Mouse (Mus musculus): ENCODE measurements at regions not wholly inside any gene's neighbourhood (a gene's known extent, or its start where the extent isn't known, plus 50 kb on each side); places are given as distances from the start of the nearest gene placed in this dataset.

DNA sequence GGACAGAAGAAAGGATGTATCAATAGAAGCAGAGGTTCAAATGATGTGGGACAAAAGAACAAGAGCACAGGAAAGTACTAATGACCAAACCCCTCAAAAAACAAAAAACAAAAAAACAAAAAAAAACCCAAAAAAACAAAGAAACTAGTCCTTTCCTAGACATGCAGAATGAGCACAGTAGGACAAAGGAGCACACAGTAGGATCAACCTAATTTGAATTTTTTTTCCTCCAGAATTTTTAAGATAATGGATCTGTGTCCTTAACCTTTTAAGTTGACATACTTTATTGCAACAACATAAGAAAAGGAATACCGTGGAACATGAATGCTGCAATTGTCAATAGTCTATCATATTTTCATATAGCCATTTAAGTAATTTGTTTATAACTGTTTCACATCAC, 370.2 kb upstream of the Dach1 start:
- DNase-seq (ENCODE audit: low read depth, low spot score) = no peak

DNA sequence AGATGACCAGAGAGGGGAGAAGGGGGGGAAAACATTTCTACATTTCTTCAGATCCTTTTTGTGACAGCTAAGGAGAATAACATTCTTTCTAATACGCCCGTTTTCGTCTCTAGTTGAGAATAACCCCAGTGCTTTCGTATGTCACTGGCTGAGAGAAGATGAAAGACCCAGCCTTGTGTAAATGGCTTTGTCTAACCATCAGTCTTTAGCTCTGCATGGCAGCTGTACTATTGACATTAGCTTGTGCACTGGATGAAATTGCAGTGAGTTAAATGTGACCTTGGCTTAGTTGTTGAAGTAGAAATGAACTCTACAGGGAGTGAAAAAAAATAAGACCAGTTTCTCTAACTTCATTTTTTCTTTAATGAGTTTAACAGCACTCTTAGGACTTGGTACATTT, 368.7 kb upstream of the Dach1 start:
- DNase-seq (ENCODE audit: low read depth, low spot score) = no peak

DNA sequence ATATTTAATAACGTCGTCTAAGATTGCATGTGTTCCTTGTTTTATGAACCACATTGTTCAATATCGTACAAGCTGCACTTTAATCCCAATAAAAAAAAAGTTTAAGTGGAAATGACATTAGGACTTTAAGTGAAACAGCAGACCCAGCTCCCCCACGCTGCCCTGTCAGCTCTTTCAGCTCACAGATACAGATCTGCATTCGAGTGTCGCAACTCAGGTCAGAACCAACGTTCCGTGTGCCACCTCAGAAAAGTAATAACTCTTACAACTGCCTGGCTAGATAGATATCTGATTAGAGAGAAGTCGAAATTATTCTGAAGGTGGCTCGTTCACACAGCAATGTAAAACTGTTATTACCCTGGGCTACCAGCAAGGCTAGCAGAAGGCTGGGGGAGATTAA, 364.0 kb upstream of the Dach1 start:
- DNase-seq (ENCODE audit: low read depth, low spot score) = no peak

DNA sequence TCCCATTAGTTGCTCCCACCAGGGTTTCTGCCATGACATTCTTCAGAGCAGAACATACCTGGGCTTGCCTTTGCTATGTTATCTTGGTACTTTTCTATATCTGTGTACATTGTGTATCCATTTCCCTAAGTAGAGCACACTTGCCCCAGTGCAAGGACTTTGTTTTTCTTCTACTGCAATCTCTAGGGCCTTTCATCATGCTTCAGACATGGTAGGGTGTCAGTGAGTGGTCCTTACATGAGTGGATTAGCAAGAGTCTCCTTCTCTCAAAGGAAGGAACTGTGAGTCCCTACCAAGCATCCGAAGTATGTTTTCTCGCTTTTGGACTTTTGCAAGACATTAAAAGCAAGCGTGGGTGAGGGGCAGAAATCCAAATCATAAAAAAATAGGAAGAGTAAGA, 351.4 kb upstream of the Dach1 start:
- no peak for DNase-seq (ENCODE audit: low read depth, low spot score)

- no peak for DNase-seq (ENCODE audit: low read depth, low spot score)
Observed at GRCm38 (mm10) chr14:98505321-98505720, 335.8 kb upstream of the Dach1 start.

DNA sequence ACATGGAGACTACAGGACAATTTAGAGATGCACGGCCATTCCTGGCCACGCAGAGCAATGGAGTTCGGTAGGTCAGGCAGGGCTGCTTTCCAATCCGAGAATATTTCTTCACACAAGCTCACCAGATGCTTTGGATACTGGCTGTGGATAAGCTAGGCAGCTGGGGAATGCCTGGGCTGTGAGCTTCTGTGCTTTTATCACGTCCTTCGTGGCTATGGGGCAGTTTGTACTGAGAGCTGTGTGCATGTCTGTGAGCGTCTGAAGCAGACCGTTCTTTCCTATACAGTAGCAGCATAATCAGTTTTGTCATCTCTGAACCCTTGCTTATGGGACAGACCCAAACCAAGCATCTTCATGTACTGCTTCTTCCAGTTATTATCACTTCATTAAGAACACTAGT, 307.9 kb upstream of the Dach1 start:
- DNase-seq (ENCODE audit: low read depth, low spot score) = no peak

- no peak for DNase-seq (ENCODE audit: low read depth, low spot score)
Observed at GRCm38 (mm10) chr14:98471803-98472509, 302.4 kb upstream of the Dach1 start.

GRCm38 (mm10) chr14:98454461-98454860, 284.9 kb upstream of the Dach1 start:
- DNase-seq (ENCODE audit: low read depth, low spot score) = no peak

DNA sequence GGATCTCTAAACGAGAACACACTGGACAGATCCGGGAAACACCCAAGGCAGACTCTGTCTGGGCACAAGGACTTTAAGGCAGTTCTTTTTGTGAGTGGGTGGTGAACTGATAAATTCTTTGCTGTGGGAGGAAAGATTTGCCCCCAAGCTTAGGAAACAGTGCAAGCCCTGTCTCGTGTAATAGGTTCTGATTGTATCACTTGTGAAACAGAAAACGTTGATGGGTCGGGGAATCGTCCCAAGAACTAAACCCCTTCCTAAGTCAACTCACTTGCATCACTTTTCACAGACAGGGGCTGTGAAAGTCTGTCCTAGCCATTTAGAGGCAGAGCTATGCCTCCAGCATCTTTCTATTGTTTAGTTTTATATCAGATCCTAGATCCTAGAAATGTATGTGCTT, 282.6 kb upstream of the Dach1 start:
- no peak for DNase-seq (ENCODE audit: low read depth, low spot score)

DNA sequence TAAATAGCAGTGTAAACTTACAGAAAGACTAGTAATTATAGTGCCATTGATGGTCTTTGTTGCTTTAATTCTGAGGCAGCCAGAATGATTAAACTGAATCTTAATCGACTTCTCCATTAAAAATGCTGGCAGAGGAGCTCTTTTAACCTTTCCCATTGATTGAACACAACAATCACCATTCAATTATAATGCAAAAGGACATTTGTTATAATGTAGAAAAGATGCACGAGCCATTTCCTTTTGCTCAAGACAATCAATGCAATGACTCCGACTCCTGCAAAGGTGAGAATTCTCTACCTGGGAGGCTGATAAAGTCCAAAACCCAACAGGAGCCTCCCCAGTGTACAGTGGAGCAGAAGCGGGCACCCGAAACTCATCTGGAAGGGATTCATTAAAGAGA, 280.0 kb upstream of the Dach1 start:
- DNase-seq (ENCODE audit: low read depth, low spot score) = peak; percentile 36

- no peak for DNase-seq (ENCODE audit: low read depth, low spot score)
Observed at GRCm38 (mm10) chr14:98442411-98442810, 272.8 kb upstream of the Dach1 start.

DNA sequence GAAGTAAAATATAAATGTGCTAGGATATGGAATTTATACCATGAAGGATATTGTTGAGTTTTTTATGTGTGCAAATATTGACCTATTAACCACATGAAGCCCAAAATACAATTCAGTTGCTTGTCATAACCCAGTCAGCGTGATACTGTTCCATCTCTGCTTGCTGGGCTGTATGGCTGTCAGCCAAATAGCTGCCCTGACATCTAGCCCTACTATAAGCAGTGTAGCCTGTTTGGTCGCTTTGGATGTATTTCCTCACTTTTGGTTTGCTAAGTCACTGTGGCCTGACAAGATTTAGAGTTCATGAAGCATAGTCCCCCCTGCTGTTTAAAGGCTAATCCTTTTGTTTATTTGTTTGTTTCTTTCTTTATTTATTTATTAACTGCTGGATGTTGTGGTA, 272.4 kb upstream of the Dach1 start:
- DNase-seq (ENCODE audit: low read depth, low spot score) = no peak

GRCm38 (mm10) chr14:98431959-98432358, 262.4 kb upstream of the Dach1 start:
- no peak for DNase-seq (ENCODE audit: low read depth, low spot score)

DNA sequence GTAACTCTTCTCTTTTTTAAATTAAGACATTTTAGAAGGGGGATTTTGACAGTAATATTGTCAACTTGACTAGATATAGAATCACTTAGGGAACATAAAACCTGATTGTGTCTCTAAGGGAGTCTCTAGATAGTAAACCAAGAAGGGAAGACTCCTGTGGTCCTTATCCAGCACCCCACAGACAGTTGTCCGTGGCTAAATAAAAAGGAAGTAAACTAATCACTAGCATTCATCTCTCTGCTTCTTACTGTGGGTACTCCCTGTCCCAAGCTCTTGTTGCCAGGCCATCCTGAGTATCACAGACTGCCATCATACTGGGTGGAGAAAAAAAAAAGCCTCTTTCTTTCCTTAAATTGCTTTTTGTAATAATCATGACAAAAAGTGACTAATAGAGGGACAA, 248.2 kb upstream of the Dach1 start:
- DNase-seq (ENCODE audit: low read depth, low spot score) = no peak

DNA sequence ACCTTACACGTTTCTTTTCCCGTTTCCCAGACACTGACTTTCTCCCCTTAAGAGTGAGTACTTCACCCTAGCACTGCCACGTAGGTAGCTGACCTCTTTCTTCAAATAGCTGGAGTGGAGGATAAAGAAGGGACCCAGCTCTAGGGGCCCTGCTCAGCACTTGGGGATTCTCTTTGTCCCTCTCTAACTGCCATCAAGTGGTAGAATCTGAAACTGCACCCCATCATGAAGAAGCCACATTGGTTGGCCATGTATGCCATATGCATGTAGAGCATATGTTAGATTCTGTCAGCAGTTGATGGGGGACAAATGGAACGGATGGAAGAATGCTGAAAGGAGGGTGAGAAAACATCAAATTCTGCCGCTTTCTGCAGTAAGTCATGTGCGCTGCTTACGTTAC, 244.6 kb upstream of the Dach1 start:
- peak; percentile 56 for DNase-seq (ENCODE audit: low read depth, low spot score)

GRCm38 (mm10) chr14:98405936-98406635, 236.5 kb upstream of the Dach1 start:
- no peak for DNase-seq (ENCODE audit: low read depth, low spot score)

- no peak for DNase-seq (ENCODE audit: low read depth, low spot score)
Observed at GRCm38 (mm10) chr14:98404026-98404425, 234.5 kb upstream of the Dach1 start.

- DNase-seq (ENCODE audit: low read depth, low spot score) = no peak
Observed at GRCm38 (mm10) chr14:98387871-98388270, 218.3 kb upstream of the Dach1 start.
